24 mouse cellular contexts compared by ENCODE assay signal in genomic region chr16:13785932-13786331, GRCm38 (mm10). TPM values are rescaled to one million over a fixed set of nuclear protein-coding genes. Genes with fewer than 3 reads are reported as not detected.
"Had no signal": no experiment of that assay in that cellular context is flagged by ENCODE, and none has a peak within 500 bp of the region (broad histone marks: within the 10 kb centered on the region; RNA-seq: fewer than 3 reads in every experiment).

No protein-coding gene starts in this region.

- H3K9ac ChIP-seq: liver, postnatal 0 days; lung, embryonic 15.5 days; midbrain, embryonic 13.5 days; midbrain, embryonic 15.5 days; neural tube, embryonic 13.5 days; neural tube, embryonic 15.5 days had no signal

- H3K4me3 ChIP-seq: lung, embryonic 15.5 days; megakaryocyte, embryonic 14.5 days; midbrain, embryonic 13.5 days; midbrain, embryonic 15.5 days; neural tube, embryonic 13.5 days; neural tube, embryonic 15.5 days had no signal

- H3K27me3 ChIP-seq: lung, embryonic 15.5 days; megakaryocyte, embryonic 14.5 days; midbrain, embryonic 13.5 days; midbrain, embryonic 15.5 days; neural tube, embryonic 13.5 days; neural tube, embryonic 15.5 days had no signal

- H3K9me3 ChIP-seq: lung, embryonic 15.5 days; megakaryocyte, embryonic 14.5 days; midbrain, embryonic 13.5 days; midbrain, embryonic 15.5 days; neural tube, embryonic 13.5 days; neural tube, embryonic 15.5 days had no signal

- H3K27ac ChIP-seq: lung, embryonic 15.5 days; macrophage; midbrain, embryonic 13.5 days; midbrain, embryonic 15.5 days; neural tube, embryonic 13.5 days; neural tube, embryonic 15.5 days had no signal

- DNase-seq: liver, postnatal 0 days; lung, adult 2 months; lung, postnatal 14 days; lung, postnatal 36 days; retina, postnatal 1 day; right cerebral cortex, adult 18-20 months; right cerebral cortex, postnatal 25 days; right cerebral cortex, postnatal 4 days; spleen, adult 18-20 months; thymus, adult 18-20 months; thymus, postnatal 14 days; thymus, postnatal 36 days had no signal

RNA-seq across cellular contexts. Expression of gene Pla2g10, which starts 55.1 kb away (rescaled TPM):
- total RNA-seq: megakaryocyte progenitor cell, adult 5-6 weeks; midbrain, postnatal 0 days; monocyte, adult 5-6 weeks had no signal
- polyA plus RNA-seq: liver, postnatal 0 days; lung, adult 2 months; macrophage; midbrain, postnatal 0 days; neural tube, embryonic 11.5 days; urinary bladder, adult 2 months had no signal
